Mouse (Mus musculus) lung, postnatal 25 days (tissue): Measurements from ENCODE around the gene Gigyf1.
A peak's percentile ranks its signal among the peaks of the same experiment; 100 is the strongest.

Experiments
- DNase-seq: peaks from one replicate; pipeline ENCODE4 v3.0.0; 2022; ENCODE audit warnings: low spot score

Gene Gigyf1

GRCm38 (mm10) chr5:137574470-137574901 is 56.1 kb downstream of the Gigyf1 start:
- peak; percentile 35 for DNase-seq
